Mouse (Mus musculus): ENCODE measurements around the gene Tmem160. TPM values are rescaled to one million over a fixed set of nuclear protein-coding genes. Genes with fewer than 3 reads are reported as not detected.
A peak's percentile ranks its signal among the peaks of the same experiment; 100 is the strongest.

The Tmem160 gene
- total RNA-seq (2014; rRNA removed) (43.1 and 55.6 TPM in 2 replicates), polyA plus RNA-seq (2015; fragmentation: Nextera tagmentation; extraction: Ambion mirVana) (105 and 108 TPM in 2 replicates)

GRCm38 (mm10) chr7:16452587-16453073, at the start of gene Tmem160:
TSS of gene Tmem160 (plus strand) at chr7:16452779.
- peaks cover 5% of the 10 kb centered on the region; the same call in 1 of the 2 replicates for H3K4me1 ChIP-seq (ENCODE audit: insufficient read depth, low read length)
- DNase-seq (ENCODE audit: low spot score) (peak; percentile 97), ATAC-seq (ENCODE audit: low FRiP score) (peak; percentile 97)
- peak within 1 kb of the TSS; percentile 82 for H3K9ac ChIP-seq (replicated peaks; ENCODE audit: low read length, poor library complexity, severe bottlenecking)
- peak within 1 kb of the TSS; percentile 80 for H3K4me2 ChIP-seq (ENCODE audit: low read depth, low read length, poor library complexity, severe bottlenecking)
- peak within 1 kb of the TSS; percentile 85 for H3K4me3 ChIP-seq (ENCODE audit: low read depth, low read length)
- H3K36me3 ChIP-seq (ENCODE audit: insufficient read depth, low read length): peaks cover 3% of the 10 kb centered on the region; the same call in 1 of the 2 replicates
- no peak for TF ChIP-seq CTCF (IDR thresholded peaks at IDR 0.05)
- WGBS: under 1% methylated on average over 30 of the region's 30 CpGs
- H3K27ac ChIP-seq (ENCODE audit: low read depth, low read length): peak within 1 kb of the TSS; percentile 81
- H3K9me3 ChIP-seq (ENCODE audit: low read length): no peaks in the 10 kb centered on the region
- no peaks in the 10 kb centered on the region for H3K27me3 ChIP-seq (ENCODE audit: insufficient read depth, low read length)

- no peak for TF ChIP-seq CTCF (IDR thresholded peaks at IDR 0.05)
- Histone ChIP-seq H3K4me3 (ENCODE audit: low read depth, low read length) (peak overlapping the region; percentile 96), H3K4me1 (ENCODE audit: insufficient read depth, low read length) (peaks cover 9% of the 10 kb centered on the region; the same call in 1 of the 2 replicates), H3K9ac (replicated peaks; ENCODE audit: low read length, poor library complexity, severe bottlenecking) (peak overlapping the region; percentile 100), H3K4me2 (ENCODE audit: low read depth, low read length, poor library complexity, severe bottlenecking) (peak overlapping the region; percentile 83), H3K27me3 (ENCODE audit: insufficient read depth, low read length) (no peaks in the 10 kb centered on the region), H3K27ac (ENCODE audit: low read depth, low read length) (peak overlapping the region; percentile 100), H3K36me3 (ENCODE audit: insufficient read depth, low read length) (no peaks in the 10 kb centered on the region), H3K9me3 (ENCODE audit: low read length) (no peaks in the 10 kb centered on the region)
- ATAC-seq (ENCODE audit: low FRiP score): no peak
- DNase-seq (ENCODE audit: low spot score): peak; percentile 41
- 13% methylated on average over 21 of the region's 21 CpGs for WGBS
Measured at GRCm38 (mm10) chr7:16402968-16403948, 49.3 kb upstream of the Tmem160 start.

GRCm38 (mm10) chr7:16404315-16405072, 48.1 kb upstream of the Tmem160 start:
- H3K9me3 ChIP-seq (ENCODE audit: low read length): no peaks in the 10 kb centered on the region
- H3K27me3 ChIP-seq (ENCODE audit: insufficient read depth, low read length): no peaks in the 10 kb centered on the region
- DNase-seq (ENCODE audit: low spot score) (no peak), ATAC-seq (ENCODE audit: low FRiP score) (no peak)
- WGBS: 75% methylated on average over 3 of the region's 3 CpGs
- H3K4me3 ChIP-seq (ENCODE audit: low read depth, low read length): no peak overlapping the region
- H3K27ac ChIP-seq (ENCODE audit: low read depth, low read length): peak overlapping the region; percentile 67
- H3K4me1 ChIP-seq (ENCODE audit: insufficient read depth, low read length): peaks cover 9% of the 10 kb centered on the region; the same call in 1 of the 2 replicates
- H3K4me2 ChIP-seq (ENCODE audit: low read depth, low read length, poor library complexity, severe bottlenecking): no peak overlapping the region
- H3K36me3 ChIP-seq (ENCODE audit: insufficient read depth, low read length): no peaks in the 10 kb centered on the region
- TF ChIP-seq CTCF (IDR thresholded peaks at IDR 0.05): no peak
- H3K9ac ChIP-seq (replicated peaks; ENCODE audit: low read length, poor library complexity, severe bottlenecking): 0 out of 2 replicates have a peak overlapping the region, but pooled peaks have one; percentile 34

GRCm38 (mm10) chr7:16405073-16405455, 47.5 kb upstream of the Tmem160 start:
- TF ChIP-seq CTCF (IDR thresholded peaks at IDR 0.05): no peak
- peaks cover 9% of the 10 kb centered on the region; the same call in 1 of the 2 replicates for H3K4me1 ChIP-seq (ENCODE audit: insufficient read depth, low read length)
- no peak overlapping the region for H3K4me3 ChIP-seq (ENCODE audit: low read depth, low read length)
- ATAC-seq (ENCODE audit: low FRiP score) (no peak), DNase-seq (ENCODE audit: low spot score) (no peak)
- H3K27me3 ChIP-seq (ENCODE audit: insufficient read depth, low read length): no peaks in the 10 kb centered on the region
- no peak overlapping the region for H3K4me2 ChIP-seq (ENCODE audit: low read depth, low read length, poor library complexity, severe bottlenecking)
- no peaks in the 10 kb centered on the region for H3K36me3 ChIP-seq (ENCODE audit: insufficient read depth, low read length)
- H3K9me3 ChIP-seq (ENCODE audit: low read length): no peaks in the 10 kb centered on the region
- H3K27ac ChIP-seq (ENCODE audit: low read depth, low read length): peak overlapping the region; percentile 67
- H3K9ac ChIP-seq (replicated peaks; ENCODE audit: low read length, poor library complexity, severe bottlenecking): no peak overlapping the region
- WGBS: 71% methylated on average over 2 of the region's 2 CpGs

- no peak for DNase-seq (ENCODE audit: low spot score)
- Histone ChIP-seq H3K4me3 (ENCODE audit: low read depth, low read length) (no peak overlapping the region), H3K9ac (replicated peaks; ENCODE audit: low read length, poor library complexity, severe bottlenecking) (peak overlapping the region; percentile 9; the same call in 1 of the 2 replicates), H3K9me3 (ENCODE audit: low read length) (no peaks in the 10 kb centered on the region), H3K27ac (ENCODE audit: low read depth, low read length) (peak overlapping the region; percentile 67), H3K27me3 (ENCODE audit: insufficient read depth, low read length) (no peaks in the 10 kb centered on the region), H3K4me2 (ENCODE audit: low read depth, low read length, poor library complexity, severe bottlenecking) (peak overlapping the region; percentile 9; the same call in 1 of the 2 replicates), H3K4me1 (ENCODE audit: insufficient read depth, low read length) (peaks cover 9% of the 10 kb centered on the region; the same call in 1 of the 2 replicates), H3K36me3 (ENCODE audit: insufficient read depth, low read length) (no peaks in the 10 kb centered on the region)
- no peak for TF ChIP-seq CTCF (IDR thresholded peaks at IDR 0.05)
- ATAC-seq (ENCODE audit: low FRiP score): no peak
- WGBS: 66% methylated on average over 11 of the region's 11 CpGs
Measured at GRCm38 (mm10) chr7:16405516-16406351, 46.8 kb upstream of the Tmem160 start.

All from midbrain, postnatal 0 days (tissue).